In genomic region chr4:154549961-154550393, GRCm38 (mm10) we compare ENCODE assay signal across 8 mouse cellular contexts.
DNase-seq lines count a peak whose midpoint lies in the region; ATAC-seq lines count a peak whose summit lies in the region.

No protein-coding gene starts in this region.

- 27% methylated on average over 17 of the region's 17 CpGs for WGBS in lung, embryonic 15.5 days
- 1% methylated on average over 17 of the region's 17 CpGs for WGBS in forebrain, embryonic 14.5 days
- WGBS in hindbrain, embryonic 16.5 days, result 5% methylated on average over 17 of the region's 17 CpGs
- 12% methylated on average over 17 of the region's 17 CpGs for WGBS in neural tube, embryonic 15.5 days

- H3K4me2 ChIP-seq in lung, embryonic 15.5 days, result peak overlapping the region; percentile 29
- peak overlapping the region; percentile 45 for H3K4me2 ChIP-seq in forebrain, embryonic 14.5 days (ENCODE audit: low read length)
- peak overlapping the region; percentile 48 for H3K4me2 ChIP-seq in hindbrain, embryonic 16.5 days (ENCODE audit: low read length)
- peak overlapping the region; percentile 42 for H3K4me2 ChIP-seq in neural tube, embryonic 15.5 days

- no peaks in the 10 kb centered on the region for H3K9me3 ChIP-seq in lung, embryonic 15.5 days
- H3K9me3 ChIP-seq in forebrain, embryonic 14.5 days (replicated peaks; ENCODE audit: control insufficient read depth, low read length), result no peaks in the 10 kb centered on the region
- H3K9me3 ChIP-seq in hindbrain, embryonic 16.5 days (ENCODE audit: control insufficient read depth, low read length), result no peaks in the 10 kb centered on the region
- no peaks in the 10 kb centered on the region for H3K9me3 ChIP-seq in neural tube, embryonic 15.5 days (replicated peaks)

- no peak overlapping the region for H3K27ac ChIP-seq in lung, embryonic 15.5 days
- peak overlapping the region; percentile 88 for H3K27ac ChIP-seq in forebrain, embryonic 14.5 days (ENCODE audit: low read depth, low read length)
- peak overlapping the region; percentile 81 for H3K27ac ChIP-seq in hindbrain, embryonic 16.5 days (ENCODE audit: low read depth, low read length)
- H3K27ac ChIP-seq in neural tube, embryonic 15.5 days (replicated peaks), result peak overlapping the region; percentile 73

- no peak for DNase-seq in lung, postnatal 14 days
- peak; percentile 91 for DNase-seq in forebrain, embryonic 14.5 days (ENCODE audit: low spot score)
- DNase-seq in left cerebral cortex, postnatal 4 days, result peak; percentile 73
- no peak for DNase-seq in urinary bladder, postnatal 36 days (ENCODE audit: low spot score in 2 of 2)
- no peak for DNase-seq in thymus, postnatal 36 days

- no peak for ATAC-seq in lung, embryonic 15.5 days (ENCODE audit: borderline replicate concordance, extremely low read depth, low FRiP score, low TSS enrichment)
- ATAC-seq in forebrain, embryonic 14.5 days, result peak; percentile 86
- peak; percentile 85 for ATAC-seq in hindbrain, embryonic 16.5 days
- ATAC-seq in neural tube, embryonic 15.5 days (ENCODE audit: low FRiP score), result peak; percentile 67

- H3K4me1 ChIP-seq in lung, embryonic 15.5 days, result peaks cover 21% of the 10 kb centered on the region
- H3K4me1 ChIP-seq in forebrain, embryonic 14.5 days (ENCODE audit: control insufficient read depth, insufficient read depth, low read length), result peaks cover 70% of the 10 kb centered on the region
- peaks cover 15% of the 10 kb centered on the region for H3K4me1 ChIP-seq in hindbrain, embryonic 16.5 days (ENCODE audit: control insufficient read depth, insufficient read depth, low read depth, low read length)
- peaks cover 38% of the 10 kb centered on the region for H3K4me1 ChIP-seq in neural tube, embryonic 15.5 days

- no peaks in the 10 kb centered on the region for H3K36me3 ChIP-seq in lung, embryonic 15.5 days
- no peaks in the 10 kb centered on the region for H3K36me3 ChIP-seq in forebrain, embryonic 14.5 days (ENCODE audit: control insufficient read depth, insufficient read depth, low read length)
- H3K36me3 ChIP-seq in hindbrain, embryonic 16.5 days (ENCODE audit: control insufficient read depth, insufficient read depth, low read length), result no peaks in the 10 kb centered on the region
- H3K36me3 ChIP-seq in neural tube, embryonic 15.5 days, result no peaks in the 10 kb centered on the region

- no peak overlapping the region for H3K4me3 ChIP-seq in lung, embryonic 15.5 days
- peak overlapping the region; percentile 15; the same call in 1 of the 2 replicates for H3K4me3 ChIP-seq in forebrain, embryonic 14.5 days (ENCODE audit: low read depth, low read length)
- peak overlapping the region; percentile 17 for H3K4me3 ChIP-seq in hindbrain, embryonic 16.5 days (ENCODE audit: low read length)
- 0 out of 2 replicates have a peak overlapping the region, but pooled peaks have one; percentile 3 for H3K4me3 ChIP-seq in neural tube, embryonic 15.5 days (replicated peaks)

- H3K27me3 ChIP-seq in lung, embryonic 15.5 days, result 0 out of 2 replicates have a peak, but pooled peaks cover 7% of the 10 kb centered on the region
- no peaks in the 10 kb centered on the region for H3K27me3 ChIP-seq in forebrain, embryonic 14.5 days (replicated peaks; ENCODE audit: control insufficient read depth, insufficient read depth, low read length)
- H3K27me3 ChIP-seq in hindbrain, embryonic 16.5 days (replicated peaks; ENCODE audit: control insufficient read depth, insufficient read depth, low read length), result peaks cover 2% of the 10 kb centered on the region
- peaks cover 47% of the 10 kb centered on the region for H3K27me3 ChIP-seq in neural tube, embryonic 15.5 days (replicated peaks)

- intact Hi-C loops in left cerebral cortex, postnatal 4 days (cut with DNase I), result no loop called here

- no peak overlapping the region for H3K9ac ChIP-seq in lung, embryonic 15.5 days
- peak overlapping the region; percentile 43 for H3K9ac ChIP-seq in forebrain, embryonic 14.5 days (ENCODE audit: low read length)
- peak overlapping the region; percentile 30; the same call in 1 of the 2 replicates for H3K9ac ChIP-seq in hindbrain, embryonic 16.5 days (ENCODE audit: low read depth, low read length)
- H3K9ac ChIP-seq in neural tube, embryonic 15.5 days (replicated peaks), result no peak overlapping the region

Comparison
In these comparisons a context has a peak if more than half of its experiments do, and no peak if none do; other contexts are left out.
1. H3K9ac ChIP-seq: peak in forebrain, embryonic 14.5 days (single experiment) and hindbrain, embryonic 16.5 days (single experiment); none in lung, embryonic 15.5 days (single experiment) and neural tube, embryonic 15.5 days (single experiment).
2. DNase-seq: peak in forebrain, embryonic 14.5 days (single experiment) and left cerebral cortex, postnatal 4 days (single experiment); none in lung, postnatal 14 days (single experiment), urinary bladder, postnatal 36 days (0 of 2) and thymus, postnatal 36 days (0 of 2).
3. Peak in every context shown above with its lines, with median percentiles within 50 percentile points of each other: H3K4me2 ChIP-seq.